Mouse (Mus musculus) neural tube, embryonic 15.5 days (tissue): ENCODE data around the gene Tle2. TPM values are rescaled to one million over a fixed set of nuclear protein-coding genes. Genes with fewer than 3 reads are reported as not detected.

Experiments
- ATAC-seq: fragments of 200-750 bp; cut with Nextera tagmentation; 2 replicates; pipeline ENCODE4 v1.8.0; 2017; ENCODE audit warnings: mild to moderate bottlenecking, moderate TSS enrichment, moderate library complexity; ENCODE audit not compliant: low FRiP score
- H3K27ac ChIP-seq: fragments of 300-500 bp; sonication (generic); replicated peaks from 2 replicates; pipeline ENCODE4 v1.5.1; 2015; ENCODE audit warnings: mild to moderate bottlenecking, inconsistent platforms
- H3K27me3 ChIP-seq: fragments of 300-500 bp; sonication (generic); replicated peaks from 2 replicates; pipeline ENCODE4 v1.6.1; 2015; ENCODE audit warnings: inconsistent platforms
- H3K36me3 ChIP-seq: fragments of 300-500 bp; sonication (generic); 2 replicates; pipeline ENCODE4 v1.6.1; 2015; ENCODE audit warnings: inconsistent platforms
- H3K4me1 ChIP-seq: fragments of 300-500 bp; sonication (generic); 2 replicates; pipeline ENCODE4 v1.6.1; 2015; ENCODE audit warnings: inconsistent platforms
- H3K4me2 ChIP-seq: fragments of 300-500 bp; sonication (generic); 2 replicates; pipeline ENCODE4 v1.6.1; 2015; ENCODE audit warnings: inconsistent platforms, mild to moderate bottlenecking, moderate library complexity
- H3K4me3 ChIP-seq: fragments of 300-500 bp; sonication (generic); replicated peaks from 2 replicates; pipeline ENCODE4 v1.5.1; 2015; ENCODE audit warnings: mild to moderate bottlenecking, inconsistent platforms
- H3K9ac ChIP-seq: fragments of 300-500 bp; sonication (generic); replicated peaks from 2 replicates; pipeline ENCODE4 v1.6.1; 2015; ENCODE audit warnings: mild to moderate bottlenecking, inconsistent platforms
- H3K9me3 ChIP-seq: fragments of 300-500 bp; sonication (generic); replicated peaks from 2 replicates; pipeline ENCODE4 v1.6.1; 2016; ENCODE audit warnings: inconsistent platforms
- WGBS: fragments of 180-500 bp; shearing (Covaris S2); methylation state at CpG from one replicate; pipeline ENCODE4 v1.1.7; 2015; ENCODE audit warnings: mixed read lengths; 5-methylcytosine and 5-hydroxymethylcytosine counted together
- polyA plus RNA-seq: library from polyadenylated mRNA; unstranded; fragments of >200 nt; fragmentation: Nextera tagmentation; extraction: Ambion mirVana; gene quantifications from 2 replicates; pipeline ENCODE4 v1.2.1, GENCODE M21; 2015

Tle2 gene
- polyA plus RNA-seq, result 41.8 and 49.9 TPM in 2 replicates

DNA sequence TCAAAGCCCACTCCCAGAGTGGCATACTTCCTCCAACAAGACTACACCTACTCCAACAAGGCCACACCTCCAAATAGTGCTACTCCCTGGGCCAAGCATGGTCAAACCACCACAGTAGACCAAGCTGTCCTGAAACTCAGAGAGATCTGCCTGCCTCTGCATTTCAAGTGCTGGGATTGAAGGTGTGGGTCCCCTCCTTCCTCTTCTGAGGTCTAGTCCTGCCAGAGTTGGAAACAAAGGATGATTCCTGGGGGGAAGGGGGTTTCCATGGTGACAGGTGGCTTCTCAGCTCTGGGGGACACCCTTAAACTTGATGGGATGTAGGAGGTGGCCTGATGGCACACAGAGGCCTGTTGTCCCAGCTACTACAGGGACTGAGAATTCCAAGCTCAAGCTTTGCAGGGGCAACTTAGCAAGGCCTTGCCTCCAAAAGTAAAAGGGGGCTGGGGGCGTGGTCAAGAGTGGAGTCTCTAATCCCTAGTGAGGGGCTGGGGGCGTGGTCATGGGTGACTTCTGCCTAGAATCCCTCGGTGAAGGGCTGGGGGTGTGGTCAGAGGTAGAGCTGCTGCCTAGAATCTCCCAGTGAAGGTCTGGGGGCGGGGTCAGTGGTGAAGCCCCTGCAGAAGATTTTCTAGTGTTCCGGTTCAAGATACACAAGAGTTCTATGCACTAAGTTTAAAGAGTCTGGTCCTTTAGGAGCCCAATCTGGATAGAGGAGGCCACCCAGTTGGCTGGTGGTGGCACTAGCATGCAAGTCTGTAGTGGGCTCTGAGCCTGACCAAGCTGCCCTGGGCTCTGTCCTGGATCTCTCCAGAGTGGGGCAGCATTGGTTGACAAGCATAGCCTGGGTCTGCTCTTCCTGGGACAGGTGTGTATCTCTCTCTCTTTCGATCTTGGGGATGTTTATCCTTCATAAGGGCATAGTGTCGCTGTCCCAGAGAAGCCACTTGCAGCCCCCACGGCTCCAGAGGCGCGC is at the start of gene Tle2:
Gene Tle2 (plus strand): TSS at position 481 of the 976 bp plus-strand sequence.
- Histone ChIP-seq H3K9ac (peak within 1 kb of the TSS; percentile 67), H3K36me3 (no peaks in the 10 kb centered on the region), H3K4me3 (peak within 1 kb of the TSS; percentile 60), H3K27me3 (peaks cover 56% of the 10 kb centered on the region), H3K4me2 (peak within 1 kb of the TSS; percentile 80), H3K9me3 (no peaks in the 10 kb centered on the region), H3K27ac (peak within 1 kb of the TSS; percentile 38; the same call in 1 of the 2 replicates), H3K4me1 (peaks cover 59% of the 10 kb centered on the region)
- WGBS, result 26% methylated on average over 10 of the region's 10 CpGs
- ATAC-seq, result no peak

GRCm38 (mm10) chr10:81525017-81525694 is 49.2 kb upstream of the Tle2 start:
- Histone ChIP-seq H3K27me3 (peaks cover 10% of the 10 kb centered on the region), H3K9me3 (no peaks in the 10 kb centered on the region), H3K27ac (no peak overlapping the region), H3K4me2 (no peak overlapping the region), H3K36me3 (peaks cover 15% of the 10 kb centered on the region), H3K4me1 (no peaks in the 10 kb centered on the region), H3K9ac (no peak overlapping the region), H3K4me3 (no peak overlapping the region)
- ATAC-seq, result no peak
- 76% methylated on average over 12 of the region's 13 CpGs for WGBS

- Histone ChIP-seq H3K27ac (no peak overlapping the region), H3K4me3 (no peak overlapping the region), H3K27me3 (peaks cover 10% of the 10 kb centered on the region), H3K36me3 (peaks cover 31% of the 10 kb centered on the region), H3K4me1 (no peaks in the 10 kb centered on the region), H3K9ac (no peak overlapping the region), H3K4me2 (no peak overlapping the region), H3K9me3 (no peaks in the 10 kb centered on the region)
- 16% methylated on average over 14 of the region's 14 CpGs for WGBS
- ATAC-seq, result no peak; the same call in 1 of the 2 replicates
Measured at GRCm38 (mm10) chr10:81526779-81527178, 47.6 kb upstream of the Tle2 start.

- WGBS, result 68% methylated on average over 16 of the region's 16 CpGs
Measured at GRCm38 (mm10) chr10:81534826-81535225, 39.5 kb upstream of the Tle2 start.

GRCm38 (mm10) chr10:81536734-81537133 is 37.6 kb upstream of the Tle2 start:
- no peak overlapping the region for H3K4me3 ChIP-seq

More at GRCm38 (mm10) chr10:81534826-81535225, 39.5 kb upstream of the Tle2 start:
- Histone ChIP-seq H3K4me3 (no peak overlapping the region), H3K9me3 (no peaks in the 10 kb centered on the region), H3K36me3 (peaks cover 37% of the 10 kb centered on the region), H3K9ac (no peak overlapping the region), H3K27me3 (no peaks in the 10 kb centered on the region), H3K4me2 (no peak overlapping the region), H3K4me1 (no peaks in the 10 kb centered on the region), H3K27ac (no peak overlapping the region)
- no peak for ATAC-seq

GRCm38 (mm10) chr10:81537429-81537828 is 36.9 kb upstream of the Tle2 start:
- no peaks in the 10 kb centered on the region for H3K9me3 ChIP-seq
- 90% methylated on average over 2 of the region's 2 CpGs for WGBS
- H3K9ac ChIP-seq, result no peak overlapping the region
- peaks cover 18% of the 10 kb centered on the region for H3K4me1 ChIP-seq
- no peak for ATAC-seq
- H3K27ac ChIP-seq, result no peak overlapping the region
- H3K36me3 ChIP-seq, result peaks cover 13% of the 10 kb centered on the region
- H3K4me3 ChIP-seq, result no peak overlapping the region
- no peaks in the 10 kb centered on the region for H3K27me3 ChIP-seq
- no peak overlapping the region for H3K4me2 ChIP-seq

More at GRCm38 (mm10) chr10:81536734-81537133, 37.6 kb upstream of the Tle2 start:
- Histone ChIP-seq H3K9me3 (no peaks in the 10 kb centered on the region), H3K9ac (no peak overlapping the region), H3K36me3 (peaks cover 18% of the 10 kb centered on the region), H3K27me3 (no peaks in the 10 kb centered on the region), H3K4me1 (peaks cover 11% of the 10 kb centered on the region), H3K4me2 (no peak overlapping the region), H3K27ac (no peak overlapping the region)
- no peak for ATAC-seq
- WGBS, result 79% methylated on average over 6 of the region's 6 CpGs

DNA sequence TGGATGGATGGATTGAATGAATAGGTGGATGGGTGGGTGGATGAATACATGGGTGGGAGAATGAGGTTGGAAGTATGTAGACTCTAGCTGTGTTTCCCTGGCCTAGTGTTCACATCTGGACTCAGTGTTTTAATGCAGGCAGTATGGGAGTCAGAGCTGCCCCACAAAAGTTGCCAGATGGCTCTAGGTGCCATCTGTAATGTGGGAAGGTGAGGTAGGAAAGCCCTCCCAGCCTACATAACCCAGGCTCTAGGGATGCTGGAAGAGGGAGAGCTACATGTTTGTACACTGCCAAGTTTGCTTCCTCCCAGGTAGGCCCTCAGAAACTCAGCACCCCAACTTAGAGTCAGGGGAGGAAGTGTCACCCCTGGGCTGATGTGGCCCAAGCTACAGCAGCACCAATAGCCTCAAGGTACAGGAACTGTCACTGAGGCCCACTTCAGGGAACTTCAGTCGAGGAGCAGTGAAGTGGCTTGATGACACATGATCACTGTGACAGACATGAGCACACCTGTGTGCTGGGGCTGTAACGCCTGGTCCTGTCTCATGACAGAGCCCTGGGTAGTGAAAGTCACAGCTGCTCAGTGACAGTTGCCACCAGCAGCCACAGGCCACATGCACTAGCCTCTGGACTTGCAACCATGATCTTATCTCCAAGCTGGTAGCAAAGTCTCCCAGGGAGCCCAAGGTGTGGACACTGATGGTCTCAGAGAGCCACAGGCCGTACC is 35.9 kb upstream of the Tle2 start:
- peaks cover 4% of the 10 kb centered on the region; the same call in 1 of the 2 replicates for H3K36me3 ChIP-seq
- H3K4me1 ChIP-seq, result peaks cover 29% of the 10 kb centered on the region
- H3K9ac ChIP-seq, result no peak overlapping the region
- WGBS, result 94% methylated on average over 3 of the region's 3 CpGs
- H3K9me3 ChIP-seq, result no peaks in the 10 kb centered on the region
- no peak overlapping the region for H3K4me2 ChIP-seq
- ATAC-seq, result no peak
- H3K27me3 ChIP-seq, result no peaks in the 10 kb centered on the region
- H3K27ac ChIP-seq, result no peak overlapping the region
- H3K4me3 ChIP-seq, result no peak overlapping the region

DNA sequence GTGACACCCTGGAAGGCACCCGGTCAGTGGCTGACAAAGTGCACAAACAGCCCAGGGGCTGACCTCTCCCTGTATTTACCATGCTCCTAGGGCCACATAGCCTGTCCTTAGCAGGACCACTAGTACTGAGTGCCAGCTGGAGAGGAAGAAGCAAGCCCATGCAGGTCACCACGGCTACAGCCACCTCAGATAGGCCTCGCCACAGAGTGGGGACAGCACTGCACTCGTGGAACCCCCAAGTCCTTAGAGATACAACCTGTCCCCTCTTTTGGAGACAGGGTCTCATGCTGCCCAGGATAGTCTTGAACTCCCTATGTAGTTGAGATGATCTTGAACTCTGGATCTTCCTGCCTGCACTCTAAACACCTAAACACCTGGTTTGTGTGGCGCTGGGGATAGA is 33.0 kb upstream of the Tle2 start:
- Histone ChIP-seq H3K27ac (no peak overlapping the region), H3K9ac (0 out of 2 replicates have a peak overlapping the region, but pooled peaks have one; percentile 11), H3K9me3 (no peaks in the 10 kb centered on the region), H3K27me3 (no peaks in the 10 kb centered on the region), H3K4me3 (no peak overlapping the region), H3K4me2 (no peak overlapping the region), H3K4me1 (peaks cover 40% of the 10 kb centered on the region), H3K36me3 (peaks cover 4% of the 10 kb centered on the region; the same call in 1 of the 2 replicates)
- WGBS, result 91% methylated on average over 5 of the region's 5 CpGs
- no peak for ATAC-seq

- 85% methylated on average over 10 of the region's 10 CpGs for WGBS
- Histone ChIP-seq H3K27me3 (no peaks in the 10 kb centered on the region), H3K27ac (no peak overlapping the region), H3K9ac (0 out of 2 replicates have a peak overlapping the region, but pooled peaks have one; percentile 11), H3K4me2 (peak overlapping the region; percentile 83; the same call in 1 of the 2 replicates), H3K4me1 (peaks cover 40% of the 10 kb centered on the region), H3K9me3 (no peaks in the 10 kb centered on the region), H3K36me3 (peaks cover 4% of the 10 kb centered on the region; the same call in 1 of the 2 replicates), H3K4me3 (no peak overlapping the region; the same call in 1 of the 2 replicates)
- ATAC-seq, result no peak
Measured at GRCm38 (mm10) chr10:81541803-81542202, 32.6 kb upstream of the Tle2 start.

DNA sequence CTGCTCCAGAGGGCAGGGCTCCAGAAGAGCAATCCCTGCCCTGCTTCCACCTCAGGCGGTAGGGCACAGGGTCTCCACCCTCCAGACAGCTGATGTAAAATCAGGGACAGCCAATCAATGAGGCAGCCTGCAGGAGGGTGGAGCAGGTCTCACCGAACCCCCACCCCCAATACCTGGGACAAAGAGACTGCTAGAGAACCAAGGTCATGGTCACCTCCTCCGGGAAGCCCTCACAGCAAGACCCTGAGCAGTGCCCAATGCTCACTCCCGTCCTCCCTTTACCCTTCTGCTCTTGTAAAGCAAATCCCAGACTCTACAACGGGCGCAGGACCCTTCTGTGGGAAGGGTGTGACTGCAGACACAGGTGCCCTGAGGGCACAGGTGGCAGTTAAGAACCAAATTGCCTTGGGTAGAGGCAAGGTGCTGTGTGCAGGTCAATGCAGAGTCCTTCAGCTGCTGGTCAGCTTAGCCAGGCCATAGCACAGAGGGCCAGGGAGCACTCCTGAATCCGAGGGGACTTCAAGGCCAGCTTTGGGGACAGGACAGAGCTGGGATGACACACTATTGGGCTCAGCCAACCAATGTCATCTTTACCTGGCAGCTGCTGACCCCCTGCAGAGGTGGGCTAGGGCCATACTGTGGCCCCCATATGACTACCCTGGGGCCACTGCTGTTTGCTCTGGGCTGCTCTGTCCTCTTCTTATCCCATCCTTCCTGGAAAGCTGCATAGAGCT is 31.5 kb upstream of the Tle2 start:
- Histone ChIP-seq H3K4me2 (peak overlapping the region; percentile 83), H3K4me3 (peak overlapping the region; percentile 74), H3K36me3 (no peaks in the 10 kb centered on the region), H3K27me3 (no peaks in the 10 kb centered on the region), H3K27ac (no peak overlapping the region), H3K4me1 (peaks cover 40% of the 10 kb centered on the region), H3K9ac (peak overlapping the region; percentile 98), H3K9me3 (no peaks in the 10 kb centered on the region)
- 79% methylated on average over 7 of the region's 7 CpGs for WGBS
- ATAC-seq, result no peak
